Mouse (Mus musculus) spleen, adult 2 months (tissue): ENCODE results near the gene Susd3.

Experiments used
- CTCF ChIP-seq: fragments of 200-500 bp; IDR thresholded peaks from 2 replicates; pipeline ENCODE4 v1.5.1; 2011; ENCODE audit warnings: mild to moderate bottlenecking, inconsistent platforms; ENCODE audit not compliant: insufficient read depth, insufficient read length, insufficient replicate concordance; ENCODE audit errors: extremely low read depth
- POLR2A ChIP-seq: fragments of 200-500 bp; IDR thresholded peaks from 2 replicates; pipeline ENCODE4 v1.6.1; 2011; ENCODE audit warnings: low read depth, low read length, inconsistent platforms

DNA sequence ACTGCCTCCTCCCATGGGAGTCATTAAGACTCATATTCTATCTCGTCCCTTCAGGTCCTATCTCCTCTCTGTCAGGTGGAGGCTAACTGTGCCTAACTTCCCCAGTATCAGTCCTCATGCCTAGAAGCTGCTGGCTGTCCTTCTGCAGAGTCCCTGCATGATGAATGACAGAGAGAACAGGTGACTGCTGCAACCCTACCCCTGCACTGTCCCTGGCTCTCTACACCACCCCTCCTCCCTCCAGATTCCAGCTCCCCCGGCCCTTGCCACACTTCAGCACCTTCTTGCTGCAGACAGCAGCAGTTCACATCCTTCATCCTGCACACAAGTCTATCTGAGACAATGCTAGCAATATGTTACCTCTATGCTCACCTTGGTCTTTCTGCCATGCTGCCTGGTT lies 33.7 kb upstream of the Susd3 start:
- TF ChIP-seq CTCF: no peak
- TF ChIP-seq POLR2A: no peak
